Mouse (Mus musculus) stomach, embryonic 16.5 days (tissue): Measurements from ENCODE around the gene Clcn2. TPM values are rescaled to one million over a fixed set of nuclear protein-coding genes. Genes with fewer than 3 reads are reported as not detected.
A peak's percentile ranks its signal among the peaks of the same experiment; 100 is the strongest.

Experiments used
- ATAC-seq: fragments of 200-750 bp; cut with Nextera tagmentation; 2 replicates; pipeline ENCODE4 v1.8.0; 2017; ENCODE audit warnings: moderate number of reproducible peaks, moderate TSS enrichment; ENCODE audit not compliant: insufficient read depth, low FRiP score
- H3K27ac ChIP-seq: fragments of 300-500 bp; sonication (generic); 2 replicates; pipeline ENCODE4 v1.5.1; 2014; ENCODE audit warnings: low read length
- H3K27me3 ChIP-seq: fragments of 300-500 bp; sonication (generic); 2 replicates; pipeline ENCODE4 v1.6.1; 2014; ENCODE audit warnings: low read length, control low read depth, mixed read lengths; ENCODE audit not compliant: control insufficient read depth, insufficient read depth
- H3K36me3 ChIP-seq: fragments of 300-500 bp; sonication (generic); 2 replicates; pipeline ENCODE4 v1.6.1; 2014; ENCODE audit warnings: low read length; ENCODE audit not compliant: control insufficient read depth, insufficient read depth
- H3K4me1 ChIP-seq: fragments of 300-500 bp; sonication (generic); 2 replicates; pipeline ENCODE4 v1.6.1; 2014; ENCODE audit warnings: low read length, control low read depth, mixed read lengths; ENCODE audit not compliant: control insufficient read depth, insufficient read depth
- H3K4me2 ChIP-seq: fragments of 300-500 bp; sonication (generic); 2 replicates; pipeline ENCODE4 v1.6.1; 2014; ENCODE audit warnings: low read depth, low read length, mixed read lengths
- H3K4me3 ChIP-seq: fragments of 300-500 bp; sonication (generic); replicated peaks from 2 replicates; pipeline ENCODE4 v1.5.1; 2014; ENCODE audit warnings: mild to moderate bottlenecking, low read length
- H3K9ac ChIP-seq: fragments of 300-500 bp; sonication (generic); 2 replicates; pipeline ENCODE4 v1.6.1; 2014; ENCODE audit warnings: low read length
- H3K9me3 ChIP-seq: fragments of 300-500 bp; sonication (generic); replicated peaks from 2 replicates; pipeline ENCODE4 v1.6.1; 2016; ENCODE audit warnings: low read length, control low read depth; ENCODE audit not compliant: control insufficient read depth
- WGBS: fragments of 180-500 bp; shearing (Covaris S2); extraction: QIAGEN DNeasy Blood & Tissue Kit; methylation state at CpG from one replicate; pipeline ENCODE4 v1.1.7; 2014; 5-methylcytosine and 5-hydroxymethylcytosine counted together
- polyA plus RNA-seq: library from polyadenylated mRNA; unstranded; fragments of >200 nt; fragmentation: Nextera tagmentation; extraction: Ambion mirVana; gene quantifications from 2 replicates; pipeline ENCODE4 v1.2.1, GENCODE M21; 2015

Gene Clcn2
- polyA plus RNA-seq, 1 experiment from 2014 or later: 11.6 TPM

DNA sequence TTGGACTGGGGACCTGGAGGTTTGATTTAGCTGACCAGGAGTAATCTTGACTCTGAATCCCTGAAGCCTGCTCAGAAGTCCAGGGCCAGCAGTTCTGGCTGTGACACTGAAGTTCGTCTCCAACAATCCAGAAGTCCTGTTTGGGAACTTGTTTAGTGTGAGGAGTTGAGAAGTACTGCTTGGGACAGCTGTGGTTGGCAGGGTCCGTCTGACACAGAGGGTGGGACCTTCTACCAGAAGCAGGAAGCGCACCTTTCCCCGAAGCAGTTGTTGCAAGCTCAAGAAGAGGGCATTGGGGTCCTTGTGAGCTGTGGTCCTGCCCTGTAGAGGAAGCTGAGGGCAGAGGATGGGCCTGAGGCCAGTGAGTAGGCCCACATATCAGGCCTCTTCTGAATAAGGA lies 8.2 kb upstream of the Clcn2 start:
- 85% methylated on average over 4 of the region's 4 CpGs for WGBS
- Histone ChIP-seq H3K27me3 (no peaks in the 10 kb centered on the region), H3K9ac (no peak overlapping the region), H3K27ac (no peak overlapping the region), H3K4me1 (0 out of 2 replicates have a peak, but pooled peaks cover 4% of the 10 kb centered on the region), H3K36me3 (no peaks in the 10 kb centered on the region), H3K9me3 (no peaks in the 10 kb centered on the region), H3K4me3 (no peak overlapping the region), H3K4me2 (no peak overlapping the region)
- ATAC-seq: no peak

DNA sequence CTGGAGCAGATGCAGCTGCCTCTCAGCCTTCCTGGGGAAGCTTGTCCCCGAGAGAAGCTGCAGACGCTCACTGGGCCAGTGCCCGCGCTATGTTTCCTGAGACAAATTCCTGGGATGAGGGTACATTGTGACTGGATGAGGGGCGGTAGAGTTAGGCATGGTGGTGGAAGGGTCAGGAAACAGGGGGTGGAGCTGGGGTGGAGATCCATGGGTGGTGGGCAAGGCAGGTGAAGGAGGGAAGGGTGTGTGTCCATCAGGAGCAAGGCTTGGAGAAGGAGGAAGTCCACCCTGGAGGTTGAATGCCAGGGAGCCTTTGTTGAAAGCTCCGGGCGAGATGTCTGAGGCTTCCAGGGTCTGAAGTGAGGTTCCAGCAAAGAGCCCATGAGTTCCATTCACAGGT lies 7.8 kb upstream of the Clcn2 start:
- no peak overlapping the region for H3K9ac ChIP-seq
- H3K27ac ChIP-seq: no peak overlapping the region
- no peaks in the 10 kb centered on the region for H3K27me3 ChIP-seq
- no peaks in the 10 kb centered on the region for H3K36me3 ChIP-seq
- WGBS: 81% methylated on average over 7 of the region's 7 CpGs
- H3K4me3 ChIP-seq: no peak overlapping the region
- no peak for ATAC-seq
- no peaks in the 10 kb centered on the region for H3K9me3 ChIP-seq
- H3K4me1 ChIP-seq: 0 out of 2 replicates have a peak, but pooled peaks cover 3% of the 10 kb centered on the region
- H3K4me2 ChIP-seq: no peak overlapping the region

- ATAC-seq: peak; percentile 82
- Histone ChIP-seq H3K9me3 (no peaks in the 10 kb centered on the region), H3K4me1 (no peaks in the 10 kb centered on the region), H3K27ac (no peak overlapping the region), H3K4me2 (no peak overlapping the region), H3K4me3 (no peak overlapping the region), H3K9ac (no peak overlapping the region), H3K36me3 (no peaks in the 10 kb centered on the region), H3K27me3 (no peaks in the 10 kb centered on the region)
- 28% methylated on average over 5 of the region's 5 CpGs for whole genome bisulfite sequencing
These were observed 6.8 kb upstream of the Clcn2 start for GRCm38 (mm10) chr16:20724338-20724748.

GRCm38 (mm10) chr16:20723247-20723646 lies 5.7 kb upstream of the Clcn2 start:
- H3K27me3 ChIP-seq: no peaks in the 10 kb centered on the region
- H3K27ac ChIP-seq: no peak overlapping the region
- 39% methylated on average over 4 of the region's 4 CpGs for WGBS
- no peak for ATAC-seq
- H3K4me1 ChIP-seq: peaks cover 4% of the 10 kb centered on the region; the same call in 1 of the 2 replicates
- H3K4me3 ChIP-seq: no peak overlapping the region
- H3K9me3 ChIP-seq: no peaks in the 10 kb centered on the region
- no peak overlapping the region for H3K9ac ChIP-seq
- H3K36me3 ChIP-seq: no peaks in the 10 kb centered on the region
- no peak overlapping the region for H3K4me2 ChIP-seq

DNA sequence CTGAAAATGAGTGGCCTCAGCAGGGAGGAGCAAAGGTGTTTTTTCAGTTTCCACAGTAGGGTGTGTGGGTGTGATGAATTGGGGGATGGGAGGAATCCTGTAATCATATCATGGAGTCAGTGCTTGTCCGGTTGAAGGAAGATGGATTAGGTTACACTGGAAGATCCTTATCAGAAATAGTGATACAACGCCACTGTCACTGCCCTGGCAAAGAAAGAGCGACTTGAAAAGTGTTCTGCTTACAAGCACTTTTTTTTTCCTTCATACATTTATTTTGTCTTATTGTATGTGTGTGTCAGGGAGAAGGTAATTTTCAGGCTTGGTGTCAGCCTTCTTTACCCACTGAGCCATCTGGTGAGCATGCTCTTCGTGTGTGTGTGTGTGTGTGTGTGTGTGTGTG lies 5.2 kb upstream of the Clcn2 start:
- no peak for ATAC-seq
- Histone ChIP-seq H3K9me3 (no peaks in the 10 kb centered on the region), H3K27me3 (no peaks in the 10 kb centered on the region), H3K36me3 (no peaks in the 10 kb centered on the region), H3K4me1 (peaks cover 4% of the 10 kb centered on the region; the same call in 1 of the 2 replicates), H3K9ac (no peak overlapping the region), H3K4me2 (no peak overlapping the region), H3K27ac (no peak overlapping the region), H3K4me3 (no peak overlapping the region)
- 50% methylated on average over 4 of the region's 4 CpGs for WGBS

DNA sequence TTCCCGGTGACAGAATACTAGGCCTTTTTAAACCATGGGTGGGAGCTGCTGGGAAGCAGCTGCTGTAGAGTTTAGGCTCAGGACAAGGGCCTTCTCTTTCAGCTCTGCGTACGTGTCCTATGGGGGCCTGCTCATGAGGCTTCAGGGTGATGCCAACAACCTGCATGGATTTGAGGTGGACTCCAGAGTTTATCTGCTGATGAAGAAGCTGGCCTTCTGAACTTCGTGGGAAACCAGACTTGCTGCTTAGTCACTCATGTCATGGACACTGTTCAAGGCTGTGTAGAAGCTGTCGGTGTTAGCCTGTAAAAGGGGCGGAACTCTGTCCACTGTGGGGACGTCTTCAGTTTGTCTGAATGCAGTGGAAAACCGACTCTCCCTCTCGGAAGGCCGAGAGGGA lies 4.3 kb upstream of the Clcn2 start:
- ATAC-seq: no peak
- Histone ChIP-seq H3K4me2 (no peak overlapping the region), H3K4me1 (peaks cover 4% of the 10 kb centered on the region; the same call in 1 of the 2 replicates), H3K4me3 (no peak overlapping the region), H3K9me3 (no peaks in the 10 kb centered on the region), H3K9ac (no peak overlapping the region), H3K27me3 (no peaks in the 10 kb centered on the region), H3K36me3 (no peaks in the 10 kb centered on the region), H3K27ac (no peak overlapping the region)
- 79% methylated on average over 10 of the region's 10 CpGs for WGBS

DNA sequence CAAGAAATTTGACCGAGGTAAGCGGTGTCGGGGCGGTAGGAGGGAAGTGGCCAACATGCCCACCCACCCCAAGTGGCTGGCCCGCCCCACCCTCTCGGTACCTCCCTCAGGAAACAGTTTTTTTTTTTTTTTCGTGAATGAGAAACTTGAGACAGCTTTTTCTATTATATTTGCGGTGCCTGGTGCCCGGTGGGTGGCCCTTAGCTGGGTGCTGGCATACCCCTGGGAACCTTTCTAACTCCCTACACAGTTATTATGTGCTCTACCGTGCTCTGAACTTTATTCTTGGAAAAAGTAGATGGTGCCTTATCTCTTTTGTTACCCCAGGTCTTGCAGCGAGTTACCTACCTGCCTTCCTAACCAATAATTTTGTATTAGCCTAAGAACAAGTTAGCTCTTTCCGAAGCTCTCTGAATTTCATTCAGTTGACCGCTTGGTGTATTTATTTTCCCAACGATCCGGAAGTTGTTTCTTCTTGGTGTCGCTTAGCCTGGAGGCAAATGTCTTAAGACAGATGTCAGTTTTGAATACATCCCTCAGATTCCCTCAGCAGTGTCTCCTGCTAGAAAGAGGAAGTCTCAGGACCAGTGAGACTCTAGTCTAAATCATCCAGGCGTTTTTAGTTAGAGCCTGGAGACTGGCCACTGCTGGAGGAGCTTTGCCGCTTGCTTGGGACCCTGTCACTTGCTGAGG lies 578 bp upstream of the Clcn2 start:
- Histone ChIP-seq H3K9ac (peak overlapping the region; percentile 72), H3K4me3 (peak overlapping the region; percentile 70), H3K9me3 (no peaks in the 10 kb centered on the region), H3K36me3 (no peaks in the 10 kb centered on the region), H3K27me3 (no peaks in the 10 kb centered on the region), H3K4me1 (peaks cover 26% of the 10 kb centered on the region), H3K4me2 (peak overlapping the region; percentile 67), H3K27ac (peak overlapping the region; percentile 92)
- WGBS: 1% methylated on average over 18 of the region's 18 CpGs
- ATAC-seq: peak; percentile 14

GRCm38 (mm10) chr16:20716841-20717180 lies 735 bp downstream of the Clcn2 start:
- Histone ChIP-seq H3K27ac (peak overlapping the region; percentile 92), H3K27me3 (no peaks in the 10 kb centered on the region), H3K9me3 (no peaks in the 10 kb centered on the region), H3K9ac (peak overlapping the region; percentile 72), H3K4me3 (peak overlapping the region; percentile 70), H3K36me3 (no peaks in the 10 kb centered on the region), H3K4me1 (peaks cover 26% of the 10 kb centered on the region), H3K4me2 (peak overlapping the region; percentile 67)
- WGBS: 1% methylated on average over 8 of the region's 8 CpGs
- no peak for ATAC-seq

GRCm38 (mm10) chr16:20715976-20716840 lies 1.3 kb downstream of the Clcn2 start:
- WGBS: under 1% methylated on average over 67 of the region's 68 CpGs
- Histone ChIP-seq H3K4me2 (peak overlapping the region; percentile 67), H3K27ac (peak overlapping the region; percentile 92)

More at GRCm38 (mm10) chr16:20715976-20716840, 1.3 kb downstream of the Clcn2 start:
- Histone ChIP-seq H3K4me3 (peak overlapping the region; percentile 70), H3K9ac (peak overlapping the region; percentile 72), H3K27me3 (no peaks in the 10 kb centered on the region), H3K9me3 (no peaks in the 10 kb centered on the region), H3K4me1 (peaks cover 26% of the 10 kb centered on the region), H3K36me3 (no peaks in the 10 kb centered on the region)
- ATAC-seq: peak; percentile 81
